Mouse (Mus musculus): ENCODE results near the gene Gtse1.

- TF ChIP-seq CTCF (IDR thresholded peaks at IDR 0.05; ENCODE audit: insufficient read depth, low read length): no peak
- no peak for TF ChIP-seq POLR2A (IDR thresholded peaks at IDR 0.05; ENCODE audit: borderline replicate concordance, extremely low read depth, low read depth, low read length)
These were observed 50.4 kb downstream of the Gtse1 start for GRCm38 (mm10) chr15:85909931-85910330.

Data from lung, adult 2 months (tissue).